Mouse (Mus musculus) forebrain, embryonic 16.5 days (tissue): ENCODE data around the gene Proser2. TPM values are rescaled to one million over a fixed set of nuclear protein-coding genes. Genes with fewer than 3 reads are reported as not detected.
"Not testable (repeated sequence)": the region's sequence is repeated elsewhere in the genome, so short reads cannot be mapped to it uniquely, and the experiment has no call there.

Experiments
- ATAC-seq: fragments of 200-750 bp; cut with Nextera tagmentation; 2 replicates; pipeline ENCODE4 v1.8.0; 2017; ENCODE audit warnings: mild to moderate bottlenecking, moderate library complexity
- H3K27ac ChIP-seq: fragments of 300-500 bp; sonication (generic); 2 replicates; pipeline ENCODE4 v1.5.1; 2014; ENCODE audit warnings: low read length, control low read depth
- H3K27me3 ChIP-seq: fragments of 300-500 bp; sonication (generic); replicated peaks from 2 replicates; pipeline ENCODE4 v1.6.1; 2014; ENCODE audit warnings: low read length; ENCODE audit not compliant: control insufficient read depth, insufficient read depth
- H3K36me3 ChIP-seq: fragments of 300-500 bp; sonication (generic); 2 replicates; pipeline ENCODE4 v1.6.1; 2014; ENCODE audit not compliant: control insufficient read depth, insufficient read depth
- H3K4me1 ChIP-seq: fragments of 300-500 bp; sonication (generic); replicated peaks from 2 replicates; pipeline ENCODE4 v1.6.1; 2014; ENCODE audit warnings: low read length; ENCODE audit not compliant: control insufficient read depth, insufficient read depth
- H3K4me2 ChIP-seq: fragments of 300-500 bp; sonication (generic); 2 replicates; pipeline ENCODE4 v1.6.1; 2014; ENCODE audit warnings: mild to moderate bottlenecking, low read length, control low read depth
- H3K4me3 ChIP-seq: fragments of 300-500 bp; sonication (generic); replicated peaks from 2 replicates; pipeline ENCODE4 v1.5.1; 2014; ENCODE audit warnings: mild to moderate bottlenecking, low read length, control low read depth
- H3K9ac ChIP-seq: fragments of 300-500 bp; sonication (generic); replicated peaks from 2 replicates; pipeline ENCODE4 v1.6.1; 2014; ENCODE audit warnings: low read depth, low read length, control low read depth
- H3K9me3 ChIP-seq: fragments of 300-500 bp; sonication (generic); 2 replicates; pipeline ENCODE4 v1.6.1; 2016; ENCODE audit warnings: low read length; ENCODE audit not compliant: control insufficient read depth
- WGBS: fragments of 180-500 bp; shearing (Covaris S2); extraction: QIAGEN DNeasy Blood & Tissue Kit; methylation state at CpG from one replicate; pipeline ENCODE4 v1.1.7; 2014; 5-methylcytosine and 5-hydroxymethylcytosine counted together
- polyA plus RNA-seq: library from polyadenylated mRNA; unstranded; fragments of >200 nt; fragmentation: Nextera tagmentation; extraction: Ambion mirVana; gene quantifications from 2 replicates; pipeline ENCODE4 v1.2.1, GENCODE M21; 2015

The Proser2 gene
- polyA plus RNA-seq, 1 experiment from 2014 or later, result 4.0 TPM

DNA sequence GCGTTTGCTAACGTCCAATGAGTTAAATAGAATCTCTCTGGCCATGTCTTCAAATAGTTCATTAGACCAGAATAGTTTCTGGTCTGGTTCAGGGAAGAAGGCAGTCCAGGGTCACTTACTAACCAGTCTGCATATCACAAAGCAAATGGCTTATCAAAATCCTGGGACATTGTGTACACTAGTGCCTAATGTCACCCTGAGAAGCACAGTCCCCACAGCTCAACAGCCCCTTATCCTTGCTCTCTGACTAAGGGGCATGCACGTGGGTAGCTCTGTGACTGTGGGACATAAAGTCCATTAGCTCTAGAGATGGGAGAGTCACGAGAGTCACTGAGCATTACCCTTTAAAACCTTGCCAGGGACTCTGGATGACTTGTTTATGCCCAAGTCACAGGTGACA is 17.4 kb downstream of the Proser2 start:
- ATAC-seq, result no peak
- Histone ChIP-seq H3K9me3 (no peaks in the 10 kb centered on the region), H3K27me3 (no peaks in the 10 kb centered on the region), H3K4me3 (no peak overlapping the region), H3K4me2 (no peak overlapping the region), H3K36me3 (no peaks in the 10 kb centered on the region), H3K27ac (no peak overlapping the region), H3K4me1 (no peaks in the 10 kb centered on the region), H3K9ac (no peak overlapping the region)
- WGBS, result 77% methylated on average over 4 of the region's 4 CpGs

DNA sequence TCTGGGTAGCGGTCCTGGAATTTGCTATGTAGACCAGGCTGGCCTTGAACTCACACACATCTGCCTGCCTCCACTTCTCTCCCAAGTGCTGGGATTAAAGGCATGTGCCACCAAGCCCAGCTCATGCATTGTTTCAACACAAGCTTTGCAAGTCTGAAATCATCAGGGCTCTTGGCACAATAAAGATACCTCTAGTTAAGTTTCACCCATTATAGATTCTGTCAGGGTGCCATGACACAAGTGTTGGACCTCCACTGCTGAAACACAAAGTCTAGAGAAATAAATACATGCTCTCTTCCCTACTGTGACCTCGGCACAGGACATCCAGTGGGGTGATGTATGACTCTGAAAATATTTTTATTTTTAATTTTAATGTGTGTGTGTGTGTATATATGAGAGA is 24.6 kb downstream of the Proser2 start:
- Histone ChIP-seq H3K4me1 (peaks cover 3% of the 10 kb centered on the region; the same call in 1 of the 2 replicates), H3K9me3 (no peaks in the 10 kb centered on the region), H3K27ac (no peak overlapping the region), H3K9ac (no peak overlapping the region), H3K27me3 (no peaks in the 10 kb centered on the region), H3K4me2 (no peak overlapping the region), H3K36me3 (no peaks in the 10 kb centered on the region), H3K4me3 (no peak overlapping the region)
- ATAC-seq, result no peak
- 91% methylated on average over 2 of the region's 2 CpGs for WGBS

DNA sequence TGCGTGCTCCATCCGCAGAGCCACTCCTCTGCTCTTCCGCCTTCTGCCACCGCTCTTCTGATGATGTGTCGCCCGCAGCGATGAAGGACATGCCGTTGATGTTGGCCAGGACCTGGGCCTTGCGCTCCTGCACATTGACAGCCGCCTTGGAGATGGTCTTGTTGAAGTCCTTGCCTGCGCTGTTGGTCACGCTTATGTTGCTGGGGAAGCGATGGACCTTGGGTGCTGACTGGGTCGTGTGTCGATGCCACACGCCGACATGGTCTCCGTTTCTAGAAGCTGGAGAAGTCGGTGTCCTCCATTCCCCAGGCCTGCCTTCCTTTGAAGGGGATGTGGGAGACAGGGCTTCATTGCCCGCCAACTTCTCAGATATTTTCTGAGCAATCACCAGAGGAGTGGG is 29.3 kb downstream of the Proser2 start:
- Histone ChIP-seq H3K27me3 (no peaks in the 10 kb centered on the region), H3K36me3 (no peaks in the 10 kb centered on the region), H3K9ac (peak overlapping the region; percentile 56), H3K4me2 (peak overlapping the region; percentile 88), H3K4me3 (peak overlapping the region; percentile 50), H3K4me1 (peaks cover 9% of the 10 kb centered on the region), H3K27ac (no peak overlapping the region), H3K9me3 (no peaks in the 10 kb centered on the region)
- WGBS, result 51% methylated on average over 19 of the region's 20 CpGs
- no peak; the same call in 1 of the 2 replicates for ATAC-seq

DNA sequence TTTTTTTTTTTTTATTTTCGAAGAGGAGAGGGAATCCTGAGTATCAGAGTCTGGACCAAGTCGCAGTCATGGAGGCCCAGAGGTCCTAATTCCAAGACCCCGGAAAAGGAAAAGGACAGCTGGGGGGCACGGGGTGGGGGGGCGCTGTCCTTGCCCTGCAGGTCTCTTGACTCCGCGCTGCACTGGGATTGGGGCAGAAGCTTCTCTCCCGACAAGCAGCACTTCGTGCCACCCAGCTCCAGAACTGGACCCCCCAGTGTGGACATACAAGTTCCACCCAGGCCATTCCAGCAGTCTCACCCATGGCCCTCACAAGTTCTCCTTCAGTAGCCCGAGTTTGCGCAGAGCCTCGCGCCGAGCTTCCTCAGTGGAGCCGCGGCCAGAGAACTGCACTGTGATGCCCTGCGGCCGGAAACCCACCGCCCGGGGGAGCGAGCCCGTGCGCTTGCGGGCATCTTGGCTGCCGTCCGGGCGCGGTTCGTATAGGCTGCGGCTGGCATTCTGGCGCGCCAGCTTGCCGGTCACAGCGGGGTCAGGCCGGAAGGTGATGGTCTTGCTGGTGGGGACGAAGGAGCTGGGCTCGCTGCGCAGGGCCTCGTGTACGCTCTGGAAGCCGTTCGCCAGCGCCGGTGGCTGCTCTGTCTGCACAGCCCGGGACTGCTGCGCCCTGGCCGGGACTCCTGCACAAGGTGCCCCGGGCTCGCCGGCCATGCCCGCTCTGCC is 29.8 kb downstream of the Proser2 start:
- Histone ChIP-seq H3K36me3 (no peaks in the 10 kb centered on the region), H3K9me3 (no peaks in the 10 kb centered on the region), H3K4me3 (peak overlapping the region; percentile 50), H3K27me3 (no peaks in the 10 kb centered on the region), H3K9ac (peak overlapping the region; percentile 56), H3K4me1 (peaks cover 9% of the 10 kb centered on the region), H3K27ac (no peak overlapping the region), H3K4me2 (peak overlapping the region; percentile 88)
- peak; percentile 77 for ATAC-seq
- 11% methylated on average over 51 of the region's 51 CpGs for WGBS

DNA sequence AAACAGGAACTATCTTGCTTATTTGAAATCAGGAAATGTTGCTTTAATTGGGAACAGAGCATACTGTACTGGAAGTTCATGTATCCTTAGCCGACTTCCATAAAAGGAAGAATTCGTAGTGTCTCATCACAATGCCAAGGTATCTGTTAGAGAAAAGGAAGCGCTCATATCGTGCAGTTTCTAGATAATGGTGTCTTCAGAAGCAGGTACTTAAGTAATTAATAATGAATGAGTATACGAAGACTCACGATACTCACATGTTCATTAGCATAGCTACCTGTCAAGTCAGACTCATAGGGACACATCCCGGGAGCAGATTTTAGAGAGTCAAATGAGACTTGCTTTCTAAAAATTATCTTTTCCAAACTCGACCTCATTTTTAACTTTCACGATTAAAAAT is 30.6 kb downstream of the Proser2 start:
- no peak overlapping the region for H3K9ac ChIP-seq
- H3K36me3 ChIP-seq, result no peaks in the 10 kb centered on the region
- H3K4me2 ChIP-seq, result no peak overlapping the region

DNA sequence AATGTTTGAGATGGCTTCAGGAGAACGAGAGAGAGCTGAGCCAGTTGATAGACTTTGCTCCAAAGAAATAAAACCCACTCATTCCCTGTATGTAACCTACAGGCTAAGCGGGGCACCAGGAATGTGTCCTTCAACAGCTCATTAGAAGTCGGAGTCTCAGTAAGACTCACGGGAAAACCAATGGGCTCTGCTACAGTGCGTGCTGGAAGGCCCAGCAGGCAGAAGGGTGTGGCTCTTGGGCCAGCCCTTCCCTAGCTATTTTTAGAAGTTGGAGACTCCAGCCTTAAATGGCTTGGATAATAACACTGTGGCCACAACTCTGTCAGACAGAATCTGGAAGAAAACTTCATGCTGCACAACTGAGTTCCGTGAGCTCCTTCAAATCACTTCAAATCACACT is 31.1 kb downstream of the Proser2 start:
- H3K4me3 ChIP-seq, result no peak overlapping the region
- no peaks in the 10 kb centered on the region for H3K36me3 ChIP-seq
- WGBS, result 25% methylated on average over 6 of the region's 6 CpGs
- H3K27ac ChIP-seq, result no peak overlapping the region
- ATAC-seq, result no peak
- no peak overlapping the region for H3K9ac ChIP-seq
- H3K4me1 ChIP-seq, result peaks cover 9% of the 10 kb centered on the region
- no peaks in the 10 kb centered on the region for H3K9me3 ChIP-seq
- no peak overlapping the region for H3K4me2 ChIP-seq
- no peaks in the 10 kb centered on the region for H3K27me3 ChIP-seq

More for the DNA sequence above, 30.6 kb downstream of the Proser2 start:
- H3K27me3 ChIP-seq, result no peaks in the 10 kb centered on the region
- H3K4me1 ChIP-seq, result peaks cover 9% of the 10 kb centered on the region
- peak; percentile 64 for ATAC-seq
- H3K9me3 ChIP-seq, result no peaks in the 10 kb centered on the region
- H3K27ac ChIP-seq, result no peak overlapping the region
- WGBS, result 77% methylated on average over 9 of the region's 9 CpGs
- no peak overlapping the region for H3K4me3 ChIP-seq

- no peak overlapping the region for H3K9ac ChIP-seq
- no peak for ATAC-seq
- H3K9me3 ChIP-seq, result no peaks in the 10 kb centered on the region
- no peak overlapping the region for H3K4me2 ChIP-seq
- WGBS, result 73% methylated on average over 7 of the region's 7 CpGs
- H3K4me3 ChIP-seq, result no peak overlapping the region
- no peaks in the 10 kb centered on the region for H3K36me3 ChIP-seq
- H3K4me1 ChIP-seq, result peaks cover 9% of the 10 kb centered on the region
- no peaks in the 10 kb centered on the region for H3K27me3 ChIP-seq
- no peak overlapping the region for H3K27ac ChIP-seq
Measured at GRCm38 (mm10) chr2:6097113-6097716, 32.8 kb downstream of the Proser2 start.

DNA sequence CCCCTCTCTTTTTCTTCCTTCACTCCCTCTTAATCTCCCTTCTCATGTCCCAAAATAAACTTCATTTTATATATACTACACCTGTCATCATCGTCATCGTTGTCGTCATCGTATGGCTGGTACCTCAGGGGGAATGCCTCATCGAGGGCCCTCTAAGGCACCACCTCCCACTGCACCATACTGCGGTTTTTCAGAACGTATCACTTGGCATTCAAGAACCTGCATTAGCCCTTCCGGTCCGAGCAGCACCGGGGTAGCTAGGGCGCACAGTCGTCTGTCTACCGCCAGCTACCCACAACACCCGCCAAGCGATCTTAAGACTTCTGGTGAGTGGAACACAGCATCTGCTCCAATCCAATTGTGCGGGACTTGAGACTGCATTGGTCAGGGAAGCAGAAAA is 40.1 kb downstream of the Proser2 start:
- H3K9me3 ChIP-seq, H3K9ac ChIP-seq, H3K36me3 ChIP-seq, H3K4me1 ChIP-seq, H3K27ac ChIP-seq, H3K4me3 ChIP-seq, ATAC-seq, H3K27me3 ChIP-seq, H3K4me2 ChIP-seq: not testable (repeated sequence)
- 92% methylated on average over 16 of the region's 16 CpGs for WGBS

- H3K36me3 ChIP-seq, result no peaks in the 10 kb centered on the region
- no peaks in the 10 kb centered on the region for H3K27me3 ChIP-seq
- H3K4me1 ChIP-seq, result no peaks in the 10 kb centered on the region
- ATAC-seq, result no peak
- H3K27ac ChIP-seq, result no peak overlapping the region
- H3K4me2 ChIP-seq, result no peak overlapping the region
- H3K9me3 ChIP-seq, result no peaks in the 10 kb centered on the region
- no peak overlapping the region for H3K9ac ChIP-seq
- no peak overlapping the region for H3K4me3 ChIP-seq
- 87% methylated on average over 5 of the region's 5 CpGs for WGBS
Measured at GRCm38 (mm10) chr2:6087151-6087550, 42.9 kb downstream of the Proser2 start.
